Mouse (Mus musculus) C2C12 (cell line): ENCODE data around the gene Gpr182.

Experiments
- MAX ChIP-seq: IDR thresholded peaks from one replicate; pipeline ENCODE4 v1.6.1; 2011; ENCODE audit warnings: mild to moderate bottlenecking, control low read depth
- MYOD1 ChIP-seq: IDR thresholded peaks from one replicate; pipeline ENCODE4 v1.6.1; 2011; ENCODE audit warnings: low read depth; ENCODE audit not compliant: control insufficient read depth, insufficient read length

GRCm38 (mm10) chr10:127730933-127731310, 20.6 kb downstream of the Gpr182 start:
- TF ChIP-seq MAX (no peak), MYOD1 (no peak)
